Mouse (Mus musculus): ENCODE results near the gene Atg101. TPM values are rescaled to one million over a fixed set of nuclear protein-coding genes. Genes with fewer than 3 reads are reported as not detected.

The Atg101 gene
- polyA plus RNA-seq, 1 experiment from 2014 or later: 97.5 TPM

Other genes starting within 250 kb of the Atg101 start
- not detected in 2 replicates for gene Gm47841, start 236.9 kb upstream of the Atg101 start, polyA plus RNA-seq (2016; fragmentation: Nextera tagmentation; extraction: Ambion mirVana)
- gene Fignl2, start 205.7 kb upstream of the Atg101 start, polyA plus RNA-seq (2016; fragmentation: Nextera tagmentation; extraction: Ambion mirVana): 0.98 and 1.9 TPM in 2 replicates
- not detected in 2 replicates for gene Ankrd33, start 168.5 kb upstream of the Atg101 start, polyA plus RNA-seq (2016; fragmentation: Nextera tagmentation; extraction: Ambion mirVana)
- gene Acvrl1, start 155.8 kb upstream of the Atg101 start, polyA plus RNA-seq (2016; fragmentation: Nextera tagmentation; extraction: Ambion mirVana): 7.2 and 8.3 TPM in 2 replicates
- 5.0 and 5.7 TPM in 2 replicates for gene Acvr1b, start 110.2 kb upstream of the Atg101 start, polyA plus RNA-seq (2016; fragmentation: Nextera tagmentation; extraction: Ambion mirVana)
- 5.4 and 6.9 TPM in 2 replicates for gene Grasp, start 60.1 kb upstream of the Atg101 start, polyA plus RNA-seq (2016; fragmentation: Nextera tagmentation; extraction: Ambion mirVana)
- 4.1 and 7.1 TPM in 2 replicates for gene Nr4a1, start 30.0 kb upstream of the Atg101 start, polyA plus RNA-seq (2016; fragmentation: Nextera tagmentation; extraction: Ambion mirVana)
- gene 6030408B16Rik, start 8.9 kb downstream of the Atg101 start, polyA plus RNA-seq (2016; fragmentation: Nextera tagmentation; extraction: Ambion mirVana): 1.8 and 4.1 TPM in 2 replicates
- 0.09 and 0.23 TPM in 2 replicates for gene Krt80, start 85.9 kb downstream of the Atg101 start, polyA plus RNA-seq (2016; fragmentation: Nextera tagmentation; extraction: Ambion mirVana)
- 14.2 and 16.9 TPM in 2 replicates for gene Krt7, start 126.8 kb downstream of the Atg101 start, polyA plus RNA-seq (2016; fragmentation: Nextera tagmentation; extraction: Ambion mirVana)
- gene Krt87, start 154.5 kb downstream of the Atg101 start, polyA plus RNA-seq (2016; fragmentation: Nextera tagmentation; extraction: Ambion mirVana): not detected in 2 replicates
- gene Krt88, start 163.5 kb downstream of the Atg101 start, polyA plus RNA-seq (2016; fragmentation: Nextera tagmentation; extraction: Ambion mirVana): not detected in 2 replicates
- not detected in 2 replicates for gene Krt81, start 179.5 kb downstream of the Atg101 start, polyA plus RNA-seq (2016; fragmentation: Nextera tagmentation; extraction: Ambion mirVana)
- gene Krt86, start 189.2 kb downstream of the Atg101 start, polyA plus RNA-seq (2016; fragmentation: Nextera tagmentation; extraction: Ambion mirVana): not detected in 2 replicates
- gene Krt83, start 207.2 kb downstream of the Atg101 start, polyA plus RNA-seq (2016; fragmentation: Nextera tagmentation; extraction: Ambion mirVana): not detected in 2 replicates
- not detected in 2 replicates for gene Gm49425, start 233.0 kb downstream of the Atg101 start, polyA plus RNA-seq (2016; fragmentation: Nextera tagmentation; extraction: Ambion mirVana)
- gene Krt84, start 248.5 kb downstream of the Atg101 start, polyA plus RNA-seq (2016; fragmentation: Nextera tagmentation; extraction: Ambion mirVana): not detected in 2 replicates